Mouse (Mus musculus): ENCODE results near the gene Ngfr. TPM values are rescaled to one million over a fixed set of nuclear protein-coding genes. Genes with fewer than 3 reads are reported as not detected.

Ngfr gene
- total RNA-seq, 2 experiments from 2014 or later, result 4.2 to 8.1 TPM

GRCm38 (mm10) chr11:95569908-95570307 is 17.6 kb downstream of the Ngfr start:
- intact Hi-C loops (cut with DNase I), result no loop called here
- no peak for DNase-seq

- no peak for DNase-seq
- intact Hi-C loops (cut with DNase I), result no loop called here
These were observed 19.4 kb downstream of the Ngfr start for GRCm38 (mm10) chr11:95567936-95568715.

GRCm38 (mm10) chr11:95567366-95567765 is 20.2 kb downstream of the Ngfr start:
- intact Hi-C loops (cut with DNase I), result no loop called here
- DNase-seq, result no peak

- DNase-seq, result no peak
- intact Hi-C loops (cut with DNase I), result no loop called here
These were observed 22.2 kb downstream of the Ngfr start for GRCm38 (mm10) chr11:95565327-95565726.

- intact Hi-C loops (cut with DNase I), result no loop called here
- no peak for DNase-seq
These were observed 23.7 kb downstream of the Ngfr start for GRCm38 (mm10) chr11:95563849-95564248.

GRCm38 (mm10) chr11:95560773-95561172 is 26.8 kb downstream of the Ngfr start:
- peak; percentile 70 for DNase-seq

GRCm38 (mm10) chr11:95559761-95560160 is 27.8 kb downstream of the Ngfr start:
- DNase-seq, result peak; percentile 90
- intact Hi-C loops (cut with DNase I), result no loop called here

More at GRCm38 (mm10) chr11:95560773-95561172, 26.8 kb downstream of the Ngfr start:
- intact Hi-C loops (cut with DNase I), result no loop called here

GRCm38 (mm10) chr11:95557719-95558118 is 29.8 kb downstream of the Ngfr start:
- peak; percentile 81 for DNase-seq
- intact Hi-C loops (cut with DNase I), result no loop called here

GRCm38 (mm10) chr11:95557032-95557431 is 30.5 kb downstream of the Ngfr start:
- no peak for DNase-seq

GRCm38 (mm10) chr11:95555279-95555678 is 32.3 kb downstream of the Ngfr start:
- no peak for DNase-seq
- intact Hi-C loops (cut with DNase I), result no loop called here

More at GRCm38 (mm10) chr11:95557032-95557431, 30.5 kb downstream of the Ngfr start:
- intact Hi-C loops (cut with DNase I), result no loop called here

GRCm38 (mm10) chr11:95550301-95551021 is 37.1 kb downstream of the Ngfr start:
- no peak for DNase-seq
- intact Hi-C loops (cut with DNase I), result no loop called here

- no peak for DNase-seq
- intact Hi-C loops (cut with DNase I), result no loop called here
These were observed 41.3 kb downstream of the Ngfr start for GRCm38 (mm10) chr11:95546021-95546782.

GRCm38 (mm10) chr11:95544546-95545327 is 42.8 kb downstream of the Ngfr start:
- DNase-seq, result no peak
- intact Hi-C loops (cut with DNase I), result no loop called here

GRCm38 (mm10) chr11:95540637-95541385 is 46.7 kb downstream of the Ngfr start:
- no peak for DNase-seq
- intact Hi-C loops (cut with DNase I), result no loop called here

- intact Hi-C loops (cut with DNase I), result no loop called here
- peak; percentile 88 for DNase-seq
These were observed 49.0 kb downstream of the Ngfr start for GRCm38 (mm10) chr11:95538378-95539104.

- intact Hi-C loops (cut with DNase I), result loop anchor here (2.0 to 5.0 kb wide), 2 partner anchors 54 to 115 kb away; partner anchors contain the start of gene Ngfr
- DNase-seq, result peak; percentile 95
These were observed 53.9 kb downstream of the Ngfr start for GRCm38 (mm10) chr11:95533484-95534160.

- intact Hi-C loops (cut with DNase I), result loop anchor here (5.0 kb wide), 1 partner anchor 55 kb away; the partner anchor contains the start of gene Ngfr
These were observed 55.0 kb downstream of the Ngfr start for GRCm38 (mm10) chr11:95532353-95533072.

More at GRCm38 (mm10) chr11:95532353-95533072, 55.0 kb downstream of the Ngfr start:
- no peak for DNase-seq
